Mouse (Mus musculus) left cerebral cortex, postnatal 25 days (tissue): ENCODE measurements at regions not wholly inside any gene's neighbourhood (a gene's known extent, or its start where the extent isn't known, plus 50 kb on each side); places are given as distances from the start of the nearest gene placed in this dataset.
A peak's percentile ranks its signal among the peaks of the same experiment; 100 is the strongest.

Experiments used
- DNase-seq, 2 experiments: peaks; one replicate each; pipeline ENCODE4 v3.0.0; 2022; ENCODE audit warnings: low spot score in 2 of 2, mixed read lengths in 1 of 2
- intact Hi-C: fragments of 180-260 bp; cut with DNase I; formaldehyde crosslinking; loops from one replicate; pipeline ENCODE4 v1.15.1; 2025

- no peak for DNase-seq
- intact Hi-C loops: no loop called here
Measured at GRCm38 (mm10) chr1:91674082-91674655, 127.1 kb upstream of the Twist2 start.

GRCm38 (mm10) chr1:91677062-91677461 lies 124.2 kb upstream of the Twist2 start:
- no peak for DNase-seq
- intact Hi-C loops: no loop called here

- intact Hi-C loops: no loop called here
- no peak for DNase-seq
Measured at GRCm38 (mm10) chr1:91678789-91679188, 122.5 kb upstream of the Twist2 start.

- intact Hi-C loops: no loop called here
- DNase-seq: no peak
Measured at GRCm38 (mm10) chr1:91685031-91685430, 116.2 kb upstream of the Twist2 start.

- no peak for DNase-seq
- intact Hi-C loops: no loop called here
Measured at GRCm38 (mm10) chr1:91685789-91686188, 115.5 kb upstream of the Twist2 start.

- intact Hi-C loops: no loop called here
- DNase-seq: peak in 1 of 2 experiments; percentile 37
Measured at GRCm38 (mm10) chr1:91691601-91692000, 109.7 kb upstream of the Twist2 start.

- DNase-seq: no peak
- intact Hi-C loops: no loop called here
Measured at GRCm38 (mm10) chr1:91692709-91693460, 108.4 kb upstream of the Twist2 start.

- DNase-seq: no peak
- intact Hi-C loops: no loop called here
Measured at GRCm38 (mm10) chr1:91697053-91697452, 104.2 kb upstream of the Twist2 start.

GRCm38 (mm10) chr1:91701475-91701874 lies 99.8 kb upstream of the Twist2 start:
- DNase-seq: no peak
- intact Hi-C loops: no loop called here

GRCm38 (mm10) chr1:91702021-91702420 lies 99.2 kb upstream of the Twist2 start:
- intact Hi-C loops: no loop called here

GRCm38 (mm10) chr1:91702737-91703136 lies 98.5 kb upstream of the Twist2 start:
- no peak for DNase-seq
- intact Hi-C loops: no loop called here

More at GRCm38 (mm10) chr1:91702021-91702420, 99.2 kb upstream of the Twist2 start:
- DNase-seq: no peak

GRCm38 (mm10) chr1:91705451-91705850 lies 95.8 kb upstream of the Twist2 start:
- DNase-seq: peak; percentile 29 to 82
- intact Hi-C loops: loop anchor here (2.0 kb wide), 1 partner anchor 109 kb away; no protein-coding TSS in a partner anchor

- intact Hi-C loops: no loop called here
- DNase-seq: no peak
Measured at GRCm38 (mm10) chr1:91708550-91709243, 92.6 kb upstream of the Twist2 start.

- DNase-seq: no peak
- intact Hi-C loops: no loop called here
Measured at GRCm38 (mm10) chr1:91709244-91709600, 92.0 kb upstream of the Twist2 start.

- no peak for DNase-seq
- intact Hi-C loops: no loop called here
Measured at GRCm38 (mm10) chr1:91713131-91713530, 88.1 kb upstream of the Twist2 start.

GRCm38 (mm10) chr1:91714266-91714665 lies 87.0 kb upstream of the Twist2 start:
- intact Hi-C loops: no loop called here
- DNase-seq: no peak

GRCm38 (mm10) chr1:91715341-91715740 lies 85.9 kb upstream of the Twist2 start:
- intact Hi-C loops: no loop called here
- no peak for DNase-seq

- no peak for DNase-seq
- intact Hi-C loops: no loop called here
Measured at GRCm38 (mm10) chr1:91715791-91716190, 85.5 kb upstream of the Twist2 start.

- no peak for DNase-seq
- intact Hi-C loops: no loop called here
Measured at GRCm38 (mm10) chr1:91716836-91717235, 84.4 kb upstream of the Twist2 start.

GRCm38 (mm10) chr1:91717961-91718360 lies 83.3 kb upstream of the Twist2 start:
- intact Hi-C loops: no loop called here
- no peak for DNase-seq

GRCm38 (mm10) chr1:91729246-91729645 lies 72.0 kb upstream of the Twist2 start:
- no peak for DNase-seq
- intact Hi-C loops: no loop called here
